Comparison of ENCODE assay signal across 13 mouse cellular contexts in the genomic region with DNA sequence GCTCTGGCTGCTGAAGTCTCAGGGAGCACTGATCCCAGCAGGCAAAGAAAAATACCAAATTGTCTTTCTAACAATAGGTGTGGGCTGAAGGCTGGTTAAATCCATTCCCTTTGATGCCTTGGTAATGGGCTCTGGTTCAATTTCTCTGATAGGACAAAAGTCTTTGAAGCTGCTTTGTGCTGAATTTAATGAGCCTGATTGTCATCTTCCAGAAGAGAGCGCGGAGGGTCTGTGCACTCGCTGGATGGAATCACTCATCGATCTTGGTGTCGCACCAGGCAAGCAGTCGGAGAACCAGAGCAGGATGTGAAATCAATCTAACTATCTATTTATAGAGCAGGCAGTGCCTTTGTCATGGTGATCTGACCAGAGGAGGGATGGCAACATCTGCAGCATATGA.
DNase-seq lines count a peak whose midpoint lies in the region; ATAC-seq and TF ChIP-seq lines count a peak whose summit lies in the region.
"Had no signal": no experiment of that assay in that cellular context is flagged by ENCODE, and none has a peak within 500 bp of the region (broad histone marks: within the 10 kb centered on the region; RNA-seq: fewer than 3 reads in every experiment).

No protein-coding gene starts in this region.

- H3K9ac ChIP-seq in hindbrain, embryonic 14.5 days: no peak overlapping the region
- no peak overlapping the region for H3K9ac ChIP-seq in midbrain, postnatal 0 days (replicated peaks; ENCODE audit: low read length, poor library complexity, severe bottlenecking)
- H3K9ac ChIP-seq in intestine, postnatal 0 days (ENCODE audit: low read depth, low read length): no peak overlapping the region
- H3K9ac ChIP-seq: liver, embryonic 15.5 days had no signal

- H3K9me3 ChIP-seq in forebrain, embryonic 10.5 days: no peaks in the 10 kb centered on the region
- no peaks in the 10 kb centered on the region for H3K9me3 ChIP-seq in hindbrain, embryonic 14.5 days (ENCODE audit: control insufficient read depth, low read length)
- H3K9me3 ChIP-seq in midbrain, postnatal 0 days (ENCODE audit: low read length): no peaks in the 10 kb centered on the region
- no peaks in the 10 kb centered on the region for H3K9me3 ChIP-seq in intestine, postnatal 0 days (ENCODE audit: control insufficient read depth)
- H3K9me3 ChIP-seq: liver, embryonic 15.5 days had no signal

- DNase-seq in layer of hippocampus, adult 9-10 months (ENCODE audit: low spot score): peak; percentile 7
- DNase-seq in layer of hippocampus, adult 8-10 months (ENCODE audit: low spot score in 2 of 2): no peak
- peak; percentile 15 for DNase-seq in forebrain, embryonic 10.5 days (ENCODE audit: extremely low spot score, low spot score)
- DNase-seq in hindbrain, embryonic 14.5 days (ENCODE audit: low spot score): peak; percentile 47
- DNase-seq in midbrain, postnatal 0 days (ENCODE audit: low spot score): peak; percentile 34
- DNase-seq in cerebellum, adult 9-11 months: no peak
- DNase-seq in cerebellum, adult 11 months: no peak
- DNase-seq: adrenal gland, postnatal 36 days; left cerebral cortex, postnatal 4 days; thymus, postnatal 14 days had no signal

- H3K36me3 ChIP-seq in forebrain, embryonic 10.5 days (replicated peaks): no peaks in the 10 kb centered on the region
- H3K36me3 ChIP-seq in hindbrain, embryonic 14.5 days (replicated peaks; ENCODE audit: control insufficient read depth, insufficient read depth): no peaks in the 10 kb centered on the region
- no peaks in the 10 kb centered on the region for H3K36me3 ChIP-seq in midbrain, postnatal 0 days (ENCODE audit: insufficient read depth, low read length)
- no peaks in the 10 kb centered on the region for H3K36me3 ChIP-seq in intestine, postnatal 0 days (ENCODE audit: control insufficient read depth, insufficient read depth)
- H3K36me3 ChIP-seq: liver, embryonic 15.5 days had no signal

- peaks cover 10% of the 10 kb centered on the region for H3K4me1 ChIP-seq in forebrain, embryonic 10.5 days
- H3K4me1 ChIP-seq in hindbrain, embryonic 14.5 days (replicated peaks; ENCODE audit: control insufficient read depth, insufficient read depth, low read length): peaks cover 13% of the 10 kb centered on the region
- no peaks in the 10 kb centered on the region for H3K4me1 ChIP-seq in midbrain, postnatal 0 days (ENCODE audit: insufficient read depth, low read length)
- H3K4me1 ChIP-seq in intestine, postnatal 0 days (replicated peaks; ENCODE audit: control insufficient read depth, insufficient read depth, low read length): no peaks in the 10 kb centered on the region
- H3K4me1 ChIP-seq: liver, embryonic 15.5 days had no signal

- peak; percentile 66 for ATAC-seq in hindbrain, embryonic 14.5 days (ENCODE audit: low FRiP score)
- ATAC-seq in midbrain, postnatal 0 days (ENCODE audit: low FRiP score): peak; percentile 38; the same call in 1 of the 2 replicates
- ATAC-seq in intestine, postnatal 0 days: no peak
- ATAC-seq: inflammation-experienced regulatory T-cells, adult 6 months had no signal

- TF ChIP-seq CTCF in midbrain, postnatal 0 days (IDR thresholded peaks at IDR 0.05): no peak
- TF ChIP-seq CTCF in intestine, postnatal 0 days (IDR thresholded peaks at IDR 0.05; ENCODE audit: low read depth): no peak

- no peaks in the 10 kb centered on the region for H3K27me3 ChIP-seq in forebrain, embryonic 10.5 days (ENCODE audit: poor library complexity, severe bottlenecking)
- no peaks in the 10 kb centered on the region for H3K27me3 ChIP-seq in hindbrain, embryonic 14.5 days (ENCODE audit: control insufficient read depth, insufficient read depth, low read length)
- H3K27me3 ChIP-seq in midbrain, postnatal 0 days (ENCODE audit: insufficient read depth, low read length): no peaks in the 10 kb centered on the region
- no peaks in the 10 kb centered on the region for H3K27me3 ChIP-seq in intestine, postnatal 0 days (replicated peaks; ENCODE audit: control insufficient read depth, insufficient read depth, low read length)
- H3K27me3 ChIP-seq: liver, embryonic 15.5 days had no signal

- H3K4me3 ChIP-seq in forebrain, embryonic 10.5 days: no peak overlapping the region
- no peak overlapping the region for H3K4me3 ChIP-seq in hindbrain, embryonic 14.5 days (replicated peaks; ENCODE audit: low read length)
- H3K4me3 ChIP-seq in midbrain, postnatal 0 days (ENCODE audit: low read depth, low read length): no peak overlapping the region
- H3K4me3 ChIP-seq in intestine, postnatal 0 days (ENCODE audit: low read depth, low read length): no peak overlapping the region
- H3K4me3 ChIP-seq: liver, embryonic 15.5 days had no signal

- H3K27ac ChIP-seq in forebrain, embryonic 10.5 days: no peak overlapping the region
- 0 out of 2 replicates have a peak overlapping the region, but pooled peaks have one; percentile 45 for H3K27ac ChIP-seq in hindbrain, embryonic 14.5 days
- 0 out of 2 replicates have a peak overlapping the region, but pooled peaks have one; percentile 18 for H3K27ac ChIP-seq in midbrain, postnatal 0 days (ENCODE audit: low read depth, low read length)
- no peak overlapping the region for H3K27ac ChIP-seq in intestine, postnatal 0 days (ENCODE audit: low read depth, low read length)
- H3K27ac ChIP-seq: liver, embryonic 15.5 days had no signal

- 20% methylated on average over 6 of the region's 6 CpGs for WGBS in forebrain, embryonic 10.5 days
- 13% methylated on average over 6 of the region's 6 CpGs for WGBS in hindbrain, embryonic 14.5 days
- WGBS in midbrain, postnatal 0 days: 5% methylated on average over 6 of the region's 6 CpGs
- 48% methylated on average over 6 of the region's 6 CpGs for WGBS in intestine, postnatal 0 days

- 0 out of 2 replicates have a peak overlapping the region, but pooled peaks have one; percentile 8 for H3K4me2 ChIP-seq in hindbrain, embryonic 14.5 days (replicated peaks)
- H3K4me2 ChIP-seq in midbrain, postnatal 0 days (ENCODE audit: low read depth, low read length, poor library complexity, severe bottlenecking): no peak overlapping the region
- H3K4me2 ChIP-seq in intestine, postnatal 0 days (replicated peaks; ENCODE audit: low read depth): no peak overlapping the region
- H3K4me2 ChIP-seq: liver, embryonic 15.5 days had no signal

Comparison
In these comparisons a context has a peak if more than half of its experiments do, and no peak if none do; other contexts are left out.
1. DNase-seq: peak in layer of hippocampus, adult 9-10 months (single experiment), forebrain, embryonic 10.5 days (single experiment), hindbrain, embryonic 14.5 days (single experiment) and midbrain, postnatal 0 days (single experiment); none in layer of hippocampus, adult 8-10 months (0 of 2), cerebellum, adult 9-11 months (single experiment) and cerebellum, adult 11 months (single experiment).
2. H3K27ac ChIP-seq: peak in hindbrain, embryonic 14.5 days (single experiment) and midbrain, postnatal 0 days (single experiment); none in forebrain, embryonic 10.5 days (single experiment) and intestine, postnatal 0 days (single experiment).